Mouse (Mus musculus): ENCODE results near the gene Adamts9. TPM values are rescaled to one million over a fixed set of nuclear protein-coding genes. Genes with fewer than 3 reads are reported as not detected.

Adamts9 gene
- polyA plus RNA-seq, 1 experiment from 2014 or later: 6.4 TPM

- Histone ChIP-seq H3K4me1 (ENCODE audit: insufficient read depth, low read depth, low read length) (no peaks in the 10 kb centered on the region), H3K36me3 (ENCODE audit: insufficient read depth, low read length) (no peaks in the 10 kb centered on the region), H3K27ac (ENCODE audit: low read length) (no peak overlapping the region), H3K9ac (replicated peaks; ENCODE audit: low read depth) (no peak overlapping the region), H3K27me3 (replicated peaks; ENCODE audit: insufficient read depth, low read length) (no peaks in the 10 kb centered on the region), H3K4me3 (ENCODE audit: low read depth, low read length) (no peak overlapping the region), H3K4me2 (replicated peaks; ENCODE audit: low read depth, low read length) (no peak overlapping the region), H3K9me3 (ENCODE audit: low read length) (no peaks in the 10 kb centered on the region)
- 9% methylated on average over 5 of the region's 5 CpGs for WGBS
- DNase-seq (ENCODE audit: low spot score): peak; percentile 55
- peak; percentile 82 for ATAC-seq
- TF ChIP-seq CTCF (IDR thresholded peaks at IDR 0.05) (no peak), EP300 (IDR thresholded peaks at IDR 0.05) (peak; percentile 94)
These were observed 187.5 kb downstream of the Adamts9 start for GRCm38 (mm10) chr6:92755826-92756225.

GRCm38 (mm10) chr6:92752737-92753136 is 190.6 kb downstream of the Adamts9 start:
- no peaks in the 10 kb centered on the region for H3K9me3 ChIP-seq (ENCODE audit: low read length)
- H3K4me2 ChIP-seq (replicated peaks; ENCODE audit: low read depth, low read length): no peak overlapping the region
- ATAC-seq (no peak), DNase-seq (ENCODE audit: low spot score) (no peak)
- TF ChIP-seq EP300 (IDR thresholded peaks at IDR 0.05) (no peak), CTCF (IDR thresholded peaks at IDR 0.05) (no peak)
- WGBS: 64% methylated on average over 2 of the region's 2 CpGs
- H3K4me3 ChIP-seq (ENCODE audit: low read depth, low read length): no peak overlapping the region
- no peaks in the 10 kb centered on the region for H3K4me1 ChIP-seq (ENCODE audit: insufficient read depth, low read depth, low read length)
- no peaks in the 10 kb centered on the region for H3K27me3 ChIP-seq (replicated peaks; ENCODE audit: insufficient read depth, low read length)
- no peaks in the 10 kb centered on the region for H3K36me3 ChIP-seq (ENCODE audit: insufficient read depth, low read length)
- no peak overlapping the region for H3K9ac ChIP-seq (replicated peaks; ENCODE audit: low read depth)
- H3K27ac ChIP-seq (ENCODE audit: low read length): no peak overlapping the region

GRCm38 (mm10) chr6:92749420-92749819 is 193.9 kb downstream of the Adamts9 start:
- WGBS: 43% methylated on average over 4 of the region's 4 CpGs
- no peaks in the 10 kb centered on the region for H3K4me1 ChIP-seq (ENCODE audit: insufficient read depth, low read depth, low read length)
- no peak for DNase-seq (ENCODE audit: low spot score)

GRCm38 (mm10) chr6:92743605-92744004 is 199.7 kb downstream of the Adamts9 start:
- Histone ChIP-seq H3K4me3 (ENCODE audit: low read depth, low read length) (no peak overlapping the region), H3K9me3 (ENCODE audit: low read length) (no peaks in the 10 kb centered on the region), H3K27ac (ENCODE audit: low read length) (no peak overlapping the region), H3K36me3 (ENCODE audit: insufficient read depth, low read length) (no peaks in the 10 kb centered on the region), H3K4me2 (replicated peaks; ENCODE audit: low read depth, low read length) (no peak overlapping the region), H3K4me1 (ENCODE audit: insufficient read depth, low read depth, low read length) (0 out of 2 replicates have a peak, but pooled peaks cover 3% of the 10 kb centered on the region), H3K9ac (replicated peaks; ENCODE audit: low read depth) (no peak overlapping the region), H3K27me3 (replicated peaks; ENCODE audit: insufficient read depth, low read length) (no peaks in the 10 kb centered on the region)
- TF ChIP-seq CTCF (IDR thresholded peaks at IDR 0.05) (peak; percentile 75), EP300 (IDR thresholded peaks at IDR 0.05) (no peak)
- DNase-seq (ENCODE audit: low spot score) (peak; percentile 41), ATAC-seq (no peak)
- 10% methylated on average over 11 of the region's 11 CpGs for WGBS

More at GRCm38 (mm10) chr6:92749420-92749819, 193.9 kb downstream of the Adamts9 start:
- Histone ChIP-seq H3K9ac (replicated peaks; ENCODE audit: low read depth) (no peak overlapping the region), H3K27ac (ENCODE audit: low read length) (no peak overlapping the region), H3K4me2 (replicated peaks; ENCODE audit: low read depth, low read length) (no peak overlapping the region), H3K36me3 (ENCODE audit: insufficient read depth, low read length) (no peaks in the 10 kb centered on the region), H3K4me3 (ENCODE audit: low read depth, low read length) (no peak overlapping the region), H3K9me3 (ENCODE audit: low read length) (no peaks in the 10 kb centered on the region), H3K27me3 (replicated peaks; ENCODE audit: insufficient read depth, low read length) (no peaks in the 10 kb centered on the region)
- ATAC-seq: no peak
- TF ChIP-seq CTCF (IDR thresholded peaks at IDR 0.05): no peak
- no peak for TF ChIP-seq EP300 (IDR thresholded peaks at IDR 0.05)

- Histone ChIP-seq H3K4me1 (ENCODE audit: insufficient read depth, low read depth, low read length) (no peaks in the 10 kb centered on the region), H3K27ac (ENCODE audit: low read length) (no peak overlapping the region), H3K9me3 (ENCODE audit: low read length) (no peaks in the 10 kb centered on the region; the same call in 1 of the 2 replicates), H3K9ac (replicated peaks; ENCODE audit: low read depth) (no peak overlapping the region), H3K27me3 (replicated peaks; ENCODE audit: insufficient read depth, low read length) (no peaks in the 10 kb centered on the region), H3K4me2 (replicated peaks; ENCODE audit: low read depth, low read length) (no peak overlapping the region), H3K4me3 (ENCODE audit: low read depth, low read length) (no peak overlapping the region), H3K36me3 (ENCODE audit: insufficient read depth, low read length) (no peaks in the 10 kb centered on the region)
- ATAC-seq (no peak), DNase-seq (ENCODE audit: low spot score) (no peak)
- TF ChIP-seq CTCF (IDR thresholded peaks at IDR 0.05): no peak
- TF ChIP-seq EP300 (IDR thresholded peaks at IDR 0.05): no peak
- 81% methylated on average over 1 of the region's 1 CpGs for WGBS
These were observed 206.2 kb downstream of the Adamts9 start for GRCm38 (mm10) chr6:92737116-92737515.

- Histone ChIP-seq H3K27ac (ENCODE audit: low read length) (no peak overlapping the region), H3K36me3 (ENCODE audit: insufficient read depth, low read length) (no peaks in the 10 kb centered on the region), H3K9me3 (ENCODE audit: low read length) (no peaks in the 10 kb centered on the region; the same call in 1 of the 2 replicates), H3K4me3 (ENCODE audit: low read depth, low read length) (no peak overlapping the region), H3K4me1 (ENCODE audit: insufficient read depth, low read depth, low read length) (no peaks in the 10 kb centered on the region), H3K27me3 (replicated peaks; ENCODE audit: insufficient read depth, low read length) (no peaks in the 10 kb centered on the region), H3K4me2 (replicated peaks; ENCODE audit: low read depth, low read length) (no peak overlapping the region), H3K9ac (replicated peaks; ENCODE audit: low read depth) (no peak overlapping the region)
- TF ChIP-seq EP300 (IDR thresholded peaks at IDR 0.05) (no peak), CTCF (IDR thresholded peaks at IDR 0.05) (no peak)
- DNase-seq (ENCODE audit: low spot score) (no peak), ATAC-seq (no peak)
These were observed 209.6 kb downstream of the Adamts9 start for GRCm38 (mm10) chr6:92733651-92734050.

GRCm38 (mm10) chr6:92728514-92728913 is 214.8 kb downstream of the Adamts9 start:
- no peak for TF ChIP-seq EP300 (IDR thresholded peaks at IDR 0.05)
- no peaks in the 10 kb centered on the region for H3K9me3 ChIP-seq (ENCODE audit: low read length)
- H3K4me2 ChIP-seq (replicated peaks; ENCODE audit: low read depth, low read length): 0 out of 2 replicates have a peak overlapping the region, but pooled peaks have one; percentile 14
- H3K4me1 ChIP-seq (ENCODE audit: insufficient read depth, low read depth, low read length): no peaks in the 10 kb centered on the region
- 34% methylated on average over 7 of the region's 7 CpGs for WGBS
- H3K9ac ChIP-seq (replicated peaks; ENCODE audit: low read depth): no peak overlapping the region
- no peak for DNase-seq (ENCODE audit: low spot score)
- no peak overlapping the region for H3K4me3 ChIP-seq (ENCODE audit: low read depth, low read length)
- no peak for ATAC-seq
- no peak overlapping the region for H3K27ac ChIP-seq (ENCODE audit: low read length)
- no peaks in the 10 kb centered on the region for H3K36me3 ChIP-seq (ENCODE audit: insufficient read depth, low read length)
- H3K27me3 ChIP-seq (replicated peaks; ENCODE audit: insufficient read depth, low read length): no peaks in the 10 kb centered on the region

Data from lung, postnatal 0 days (tissue).